Mouse (Mus musculus): ENCODE data around the gene Mtfmt.

Mtfmt gene

GRCm38 (mm10) chr9:65435671-65436301 is at the start of gene Mtfmt:
Gene Mtfmt, plus strand, starts transcription at chr9:65435782.
- DNase-seq (ENCODE audit: low spot score in 2 of 2): peak; percentile 82 to 91

GRCm38 (mm10) chr9:65386373-65387140 is 49.0 kb upstream of the Mtfmt start:
- no peak for DNase-seq (ENCODE audit: low spot score in 2 of 2)

- no peak for DNase-seq (ENCODE audit: low spot score in 2 of 2)
Measured at GRCm38 (mm10) chr9:65390752-65391612, 44.6 kb upstream of the Mtfmt start.

DNA sequence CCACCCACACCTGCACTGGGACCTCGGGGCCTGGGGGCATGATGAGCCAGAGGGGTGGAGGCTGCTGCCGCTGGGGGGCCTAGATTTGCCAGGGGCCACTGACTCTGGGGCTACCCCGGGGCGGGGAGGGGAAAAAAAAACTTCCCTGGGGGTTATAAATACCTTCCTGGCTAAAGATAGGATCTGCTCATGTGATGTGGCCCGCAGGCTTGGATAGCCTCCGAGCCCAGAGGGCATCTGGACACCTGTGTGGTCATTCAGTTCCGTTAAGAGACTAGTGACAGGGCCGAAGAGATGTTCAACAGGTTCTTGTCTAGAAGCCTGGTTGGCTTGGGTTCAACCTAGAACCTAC is 44.0 kb upstream of the Mtfmt start, which contains the start of gene Kbtbd13:
TSS of gene Kbtbd13 (minus strand) at position 40 of the 352 bp plus-strand sequence.
- DNase-seq (ENCODE audit: low spot score in 2 of 2): no peak

DNA sequence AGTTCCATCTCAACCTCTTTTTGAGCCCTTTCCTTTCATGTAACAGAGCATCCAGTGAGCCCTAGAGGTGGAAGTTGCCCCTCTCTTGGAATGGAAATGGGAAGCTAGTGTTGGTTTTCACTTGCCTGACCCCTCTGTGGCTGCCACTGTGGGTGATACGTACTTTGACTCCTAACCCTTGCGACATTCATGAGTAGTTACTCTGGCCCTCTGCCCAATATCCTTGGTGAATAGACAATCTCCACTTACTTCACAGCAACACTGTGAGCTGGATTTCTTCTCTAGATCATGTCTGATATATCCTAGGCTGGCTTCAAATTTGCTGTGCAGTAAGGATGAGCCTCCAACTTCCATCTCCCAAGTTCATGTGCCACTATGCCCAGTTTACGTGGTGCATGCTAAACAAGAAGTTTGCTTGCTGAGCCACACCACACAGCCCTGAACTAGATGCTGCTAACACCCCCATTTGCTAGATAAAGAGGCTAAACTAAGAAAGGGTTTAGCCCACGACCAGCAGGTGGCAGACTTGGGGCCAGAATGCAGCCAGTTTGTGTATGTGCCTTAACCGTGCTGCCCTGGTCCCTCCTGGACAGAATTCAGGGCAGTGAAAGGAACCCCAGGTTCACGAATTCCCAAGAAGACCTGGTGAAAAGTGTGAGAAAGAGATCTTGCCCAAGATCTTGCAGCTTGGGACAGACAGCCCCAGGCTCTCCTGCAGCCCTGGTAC is 42.8 kb upstream of the Mtfmt start:
- peak; percentile 41 to 63 for DNase-seq (ENCODE audit: low spot score in 2 of 2)

GRCm38 (mm10) chr9:65393606-65394005 is 42.0 kb upstream of the Mtfmt start:
- no peak for DNase-seq (ENCODE audit: low spot score in 2 of 2)

- DNase-seq (ENCODE audit: low spot score in 2 of 2): no peak
Measured at GRCm38 (mm10) chr9:65394360-65394759, 41.2 kb upstream of the Mtfmt start.

DNA sequence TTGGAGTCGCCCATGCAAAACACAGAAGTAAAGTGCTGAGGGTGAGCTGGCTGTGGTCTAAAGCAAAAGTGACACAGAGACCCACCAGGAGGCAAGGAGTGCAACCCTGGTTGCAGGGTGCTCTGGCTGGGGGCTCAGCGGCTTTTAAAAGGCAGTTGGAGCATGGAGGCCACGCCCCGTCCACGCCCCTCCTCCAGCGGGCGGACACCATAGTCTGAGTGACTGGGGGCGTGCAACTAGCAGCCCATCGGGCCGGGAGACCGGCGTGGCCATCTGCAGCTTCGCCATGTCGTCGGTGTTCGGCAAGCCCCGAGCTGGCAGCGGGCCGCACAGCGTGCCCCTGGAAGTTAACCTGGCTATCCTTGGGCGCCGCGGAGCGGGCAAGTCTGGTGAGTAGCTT is 37.3 kb upstream of the Mtfmt start, which contains the start of gene Rasl12:
TSS of gene Rasl12 (plus strand) at position 228 of the 400 bp plus-strand sequence.
- DNase-seq (ENCODE audit: low spot score in 2 of 2): peak in 1 of 2 experiments; percentile 66

DNA sequence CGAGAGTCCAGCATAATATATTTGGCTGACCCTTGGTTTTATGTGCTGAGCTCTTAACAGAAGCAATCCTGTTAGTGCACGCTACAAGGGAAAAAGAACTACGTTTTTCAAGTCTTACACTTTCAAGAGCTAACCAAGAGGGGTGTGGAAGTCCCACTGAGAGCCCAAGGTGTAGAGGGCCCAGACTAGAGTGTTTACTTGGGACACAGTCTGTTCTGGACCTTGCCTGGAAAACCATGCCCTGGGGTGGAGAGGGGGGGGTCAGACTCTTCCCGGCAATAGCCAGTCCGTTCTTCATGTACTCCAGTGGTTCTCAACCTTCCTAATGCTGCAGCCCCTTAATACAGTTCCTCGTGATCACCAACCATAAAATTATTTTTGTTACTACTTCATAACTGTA is 35.6 kb upstream of the Mtfmt start:
- no peak for DNase-seq (ENCODE audit: low spot score in 2 of 2)

DNA sequence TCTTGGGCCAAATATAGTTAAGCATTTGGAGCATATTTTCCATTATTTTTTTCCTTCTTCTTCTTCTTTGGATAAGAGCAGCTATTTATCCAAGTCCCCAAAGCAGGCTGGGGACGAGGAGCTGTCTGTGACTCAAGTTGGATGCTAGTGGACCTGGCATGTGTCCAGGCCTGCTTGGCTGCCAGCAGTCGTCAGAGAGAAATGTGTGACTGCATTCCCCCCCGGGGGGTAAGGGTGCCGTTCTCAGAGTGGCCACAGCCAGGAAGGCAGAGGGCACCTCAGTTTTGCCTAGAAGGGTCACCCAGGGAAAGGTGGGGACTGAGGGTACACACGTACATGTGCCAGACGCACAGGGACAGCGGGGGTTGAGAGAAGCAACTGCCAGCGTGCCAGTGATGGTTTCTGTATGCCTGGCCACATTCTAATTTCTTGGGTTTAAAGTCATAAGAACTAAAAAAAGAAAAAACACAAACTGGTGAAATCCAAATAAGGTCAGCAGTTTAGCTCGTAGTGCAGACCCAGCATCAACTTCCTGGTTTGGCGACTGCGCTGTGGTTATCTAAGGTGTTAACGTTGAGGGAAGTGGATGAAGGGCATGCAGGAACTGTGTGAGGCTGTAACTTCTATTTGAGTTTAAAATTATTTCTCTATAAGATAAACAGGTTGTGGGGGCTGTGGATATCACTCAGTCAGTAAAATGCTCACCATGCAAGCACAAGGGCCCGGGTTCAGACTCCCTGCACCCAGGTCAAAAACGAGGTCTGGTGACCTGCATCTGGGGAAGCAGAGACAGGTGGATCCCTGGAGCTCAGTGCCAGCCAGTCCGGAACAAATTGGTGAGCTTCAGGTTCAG is 31.0 kb upstream of the Mtfmt start:
- peak in 1 of 2 experiments; percentile 61 for DNase-seq (ENCODE audit: low spot score in 2 of 2)

GRCm38 (mm10) chr9:65405184-65405449 is 30.5 kb upstream of the Mtfmt start:
- DNase-seq (ENCODE audit: low spot score in 2 of 2): no peak

- no peak for DNase-seq (ENCODE audit: low spot score in 2 of 2)
Measured at GRCm38 (mm10) chr9:65407327-65407726, 28.3 kb upstream of the Mtfmt start.

DNA sequence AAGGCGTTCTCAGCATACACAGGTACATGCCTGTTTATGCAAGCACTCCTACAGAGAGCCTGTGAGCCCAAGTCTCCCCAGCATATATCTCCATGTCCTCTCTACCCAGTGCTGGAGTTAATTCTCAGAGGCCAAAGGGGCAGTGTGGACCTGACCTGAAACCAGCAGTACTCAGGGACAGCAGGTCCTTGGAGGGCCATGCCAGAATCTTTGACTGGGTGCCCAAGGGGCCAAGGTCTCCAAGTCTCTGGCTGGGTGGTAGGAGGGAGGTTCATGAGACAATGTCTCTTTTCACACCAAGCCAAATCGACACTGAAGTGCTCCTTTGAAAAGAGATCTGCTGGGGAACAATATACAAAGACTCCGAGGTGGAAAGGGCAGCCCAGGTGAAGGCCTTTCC is 27.7 kb upstream of the Mtfmt start:
- no peak for DNase-seq (ENCODE audit: low spot score in 2 of 2)

GRCm38 (mm10) chr9:65408871-65409295 is 26.7 kb upstream of the Mtfmt start:
- DNase-seq (ENCODE audit: low spot score in 2 of 2): no peak

- DNase-seq (ENCODE audit: low spot score in 2 of 2): no peak
Measured at GRCm38 (mm10) chr9:65410378-65410777, 25.2 kb upstream of the Mtfmt start.

GRCm38 (mm10) chr9:65411326-65411725 is 24.3 kb upstream of the Mtfmt start:
- no peak for DNase-seq (ENCODE audit: low spot score in 2 of 2)

DNA sequence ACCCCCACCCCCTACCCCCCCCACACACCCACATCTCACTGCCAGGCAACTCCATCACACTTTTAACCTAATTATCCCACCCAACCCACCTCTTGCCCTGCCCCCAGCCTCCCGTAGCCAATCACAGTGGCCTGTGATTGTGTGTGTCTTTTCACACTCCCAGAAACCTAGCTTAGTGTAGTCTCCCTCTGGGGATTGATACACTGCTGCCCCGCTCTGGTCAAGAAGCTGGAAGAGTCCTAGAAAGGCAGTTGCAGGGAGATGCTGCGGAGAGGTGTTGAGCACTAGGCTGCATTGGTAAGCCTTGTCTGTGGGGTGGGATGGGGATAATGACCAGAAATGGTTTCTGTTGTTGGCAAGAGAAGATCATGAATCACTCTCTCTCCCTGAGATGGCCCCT is 17.8 kb upstream of the Mtfmt start:
- no peak for DNase-seq (ENCODE audit: low spot score in 2 of 2)

GRCm38 (mm10) chr9:65419633-65420032 is 15.9 kb upstream of the Mtfmt start:
- no peak for DNase-seq (ENCODE audit: low spot score in 2 of 2)

GRCm38 (mm10) chr9:65422760-65423501 is 12.7 kb upstream of the Mtfmt start, which contains the start of gene Slc51b:
Gene Slc51b, minus strand, starts transcription at chr9:65422955.
- DNase-seq (ENCODE audit: low spot score in 2 of 2): no peak

GRCm38 (mm10) chr9:65424393-65424792 is 11.2 kb upstream of the Mtfmt start:
- DNase-seq (ENCODE audit: low spot score in 2 of 2): no peak

All from cerebellum, postnatal 4 days (tissue).